Comparison of ENCODE assay signal across 19 mouse cellular contexts in genomic region chr3:38913488-38914105, GRCm38 (mm10). TPM values are rescaled to one million over a fixed set of nuclear protein-coding genes. Genes with fewer than 3 reads are reported as not detected.
A peak's percentile ranks its signal among the peaks of the same experiment; 100 is the strongest.
DNase-seq lines count a peak whose midpoint lies in the region; ATAC-seq lines count a peak whose summit lies in the region.
"Had no signal": no experiment of that assay in that cellular context is flagged by ENCODE, and none has a peak within 500 bp of the region (broad histone marks: within the 10 kb centered on the region; RNA-seq: fewer than 3 reads in every experiment).

No protein-coding gene starts in this region.

- H3K4me2 ChIP-seq in kidney, embryonic 14.5 days (replicated peaks; ENCODE audit: low read depth, low read length): peak overlapping the region; percentile 25
- peak overlapping the region; percentile 12 for H3K4me2 ChIP-seq in forebrain, embryonic 16.5 days (ENCODE audit: low read length)
- 0 out of 2 replicates have a peak overlapping the region, but pooled peaks have one; percentile 5 for H3K4me2 ChIP-seq in neural tube, embryonic 15.5 days
- H3K4me2 ChIP-seq: embryonic facial prominence, embryonic 13.5 days; limb, embryonic 12.5 days had no signal

- H3K4me3 ChIP-seq in kidney, embryonic 14.5 days (ENCODE audit: low read length): no peak overlapping the region
- H3K4me3 ChIP-seq in forebrain, embryonic 16.5 days (replicated peaks; ENCODE audit: low read length): no peak overlapping the region
- H3K4me3 ChIP-seq in midbrain, embryonic 10.5 days: no peak overlapping the region
- H3K4me3 ChIP-seq in neural tube, embryonic 15.5 days (replicated peaks): no peak overlapping the region
- H3K4me3 ChIP-seq: embryonic facial prominence, embryonic 13.5 days; limb, embryonic 12.5 days had no signal

- peak overlapping the region; percentile 77; the same call in 1 of the 2 replicates for H3K27ac ChIP-seq in kidney, embryonic 14.5 days (ENCODE audit: low read depth, low read length)
- H3K27ac ChIP-seq in forebrain, embryonic 16.5 days (ENCODE audit: low read length): 0 out of 2 replicates have a peak overlapping the region, but pooled peaks have one; percentile 5
- H3K27ac ChIP-seq in midbrain, embryonic 10.5 days (replicated peaks): peak overlapping the region; percentile 69
- H3K27ac ChIP-seq in neural tube, embryonic 15.5 days (replicated peaks): peak overlapping the region; percentile 51; the same call in 1 of the 2 replicates
- H3K27ac ChIP-seq: embryonic facial prominence, embryonic 13.5 days; limb, embryonic 12.5 days had no signal

- no peak for DNase-seq in kidney, postnatal 36 days
- DNase-seq in midbrain, embryonic 10.5 days (ENCODE audit: low spot score): no peak
- DNase-seq in adrenal gland, postnatal 4 days (ENCODE audit: low spot score in 2 of 2): no peak
- DNase-seq in lung, postnatal 14 days: no peak
- no peak for DNase-seq in yolk sac, embryonic 10.5 days (ENCODE audit: low spot score)
- DNase-seq: cerebellum, adult 2 months; heart, adult 18-20 months; heart, postnatal 36 days; liver, postnatal 0 days; right cerebral cortex, postnatal 14 days; thymus, postnatal 36 days had no signal

- no peak; the same call in 1 of the 2 replicates for ATAC-seq in kidney, embryonic 14.5 days (ENCODE audit: low FRiP score, low TSS enrichment)
- peak; percentile 49; the same call in 1 of the 2 replicates for ATAC-seq in forebrain, embryonic 16.5 days
- ATAC-seq in neural tube, embryonic 15.5 days (ENCODE audit: low FRiP score): peak; percentile 19
- ATAC-seq: liver, postnatal 0 days had no signal

- H3K4me1 ChIP-seq in kidney, embryonic 14.5 days (ENCODE audit: control insufficient read depth, insufficient read depth, low read length): peaks cover 25% of the 10 kb centered on the region
- H3K4me1 ChIP-seq in forebrain, embryonic 16.5 days (replicated peaks; ENCODE audit: control insufficient read depth, insufficient read depth, low read length): peaks cover 15% of the 10 kb centered on the region
- peaks cover 37% of the 10 kb centered on the region for H3K4me1 ChIP-seq in midbrain, embryonic 10.5 days
- H3K4me1 ChIP-seq in neural tube, embryonic 15.5 days: peaks cover 21% of the 10 kb centered on the region

- H3K9me3 ChIP-seq in kidney, embryonic 14.5 days (ENCODE audit: control insufficient read depth, low read length): no peaks in the 10 kb centered on the region
- no peaks in the 10 kb centered on the region for H3K9me3 ChIP-seq in forebrain, embryonic 16.5 days (ENCODE audit: control insufficient read depth, low read length)
- H3K9me3 ChIP-seq in midbrain, embryonic 10.5 days (replicated peaks): no peaks in the 10 kb centered on the region
- no peaks in the 10 kb centered on the region for H3K9me3 ChIP-seq in neural tube, embryonic 15.5 days (replicated peaks)
- H3K9me3 ChIP-seq: embryonic facial prominence, embryonic 13.5 days; limb, embryonic 12.5 days had no signal

- H3K27me3 ChIP-seq in kidney, embryonic 14.5 days (ENCODE audit: control insufficient read depth, insufficient read depth, low read length): no peaks in the 10 kb centered on the region
- no peaks in the 10 kb centered on the region for H3K27me3 ChIP-seq in forebrain, embryonic 16.5 days (replicated peaks; ENCODE audit: control insufficient read depth, insufficient read depth, low read length)
- H3K27me3 ChIP-seq in midbrain, embryonic 10.5 days (ENCODE audit: low read depth, poor library complexity, severe bottlenecking): no peaks in the 10 kb centered on the region
- H3K27me3 ChIP-seq in neural tube, embryonic 15.5 days (replicated peaks): no peaks in the 10 kb centered on the region
- H3K27me3 ChIP-seq: embryonic facial prominence, embryonic 13.5 days; limb, embryonic 12.5 days had no signal

- WGBS in kidney, embryonic 14.5 days: 22% methylated on average over 11 of the region's 11 CpGs
- 10% methylated on average over 11 of the region's 11 CpGs for WGBS in forebrain, embryonic 16.5 days
- 41% methylated on average over 11 of the region's 11 CpGs for WGBS in midbrain, embryonic 10.5 days
- 22% methylated on average over 11 of the region's 11 CpGs for WGBS in neural tube, embryonic 15.5 days

- no peak overlapping the region for H3K9ac ChIP-seq in kidney, embryonic 14.5 days (ENCODE audit: low read depth, low read length)
- no peak overlapping the region for H3K9ac ChIP-seq in forebrain, embryonic 16.5 days (replicated peaks; ENCODE audit: low read depth, low read length)
- H3K9ac ChIP-seq in neural tube, embryonic 15.5 days (replicated peaks): no peak overlapping the region
- H3K9ac ChIP-seq: embryonic facial prominence, embryonic 13.5 days; limb, embryonic 12.5 days; liver, postnatal 0 days had no signal

- H3K36me3 ChIP-seq in kidney, embryonic 14.5 days (ENCODE audit: control insufficient read depth, insufficient read depth, low read length): no peaks in the 10 kb centered on the region
- no peaks in the 10 kb centered on the region for H3K36me3 ChIP-seq in forebrain, embryonic 16.5 days (ENCODE audit: control insufficient read depth, insufficient read depth)
- no peaks in the 10 kb centered on the region for H3K36me3 ChIP-seq in midbrain, embryonic 10.5 days
- no peaks in the 10 kb centered on the region for H3K36me3 ChIP-seq in neural tube, embryonic 15.5 days
- H3K36me3 ChIP-seq: limb, embryonic 12.5 days had no signal

RNA-seq across cellular contexts. Expression of gene Fat4, which starts 26.9 kb away (rescaled TPM):
- polyA plus RNA-seq in kidney, embryonic 14.5 days (2014; fragmentation: Nextera tagmentation; extraction: Ambion mirVana): 10.0 and 14.1 TPM in 2 replicates
- polyA plus RNA-seq in forebrain, embryonic 16.5 days (2015; fragmentation: Nextera tagmentation; extraction: Ambion mirVana): 11.0 and 12.4 TPM in 2 replicates
- 5.1 and 6.6 TPM in 2 replicates for polyA plus RNA-seq in midbrain, embryonic 10.5 days (2016; fragmentation: Nextera tagmentation; extraction: Ambion mirVana)
- 10.6 and 11.8 TPM in 2 replicates for polyA plus RNA-seq in neural tube, embryonic 15.5 days (2015; fragmentation: Nextera tagmentation; extraction: Ambion mirVana)
- total RNA-seq in adrenal gland, postnatal 4 days (2021): 10 to 100 TPM; 36.1 to 39.3 TPM
- total RNA-seq: megakaryocyte progenitor cell, adult 5-6 weeks; MEL; neutrophil, adult 5-6 weeks had no signal

Comparison
In these comparisons a context has a peak if more than half of its experiments do, and no peak if none do; other contexts are left out.
1. H3K27ac ChIP-seq: peak in every context shown above with its lines; median percentile 77 in kidney, embryonic 14.5 days; 69 in midbrain, embryonic 10.5 days; 51 in neural tube, embryonic 15.5 days; 5 in forebrain, embryonic 16.5 days.